Mouse (Mus musculus) hindbrain, embryonic 15.5 days (tissue): ENCODE measurements at regions not wholly inside any gene's neighbourhood (a gene's known extent, or its start where the extent isn't known, plus 50 kb on each side); places are given as distances from the start of the nearest gene placed in this dataset.

Source experiments
- ATAC-seq: fragments of 200-750 bp; cut with Nextera tagmentation; 2 replicates; pipeline ENCODE4 v1.8.0; 2017; ENCODE audit warnings: low read depth, moderate number of reproducible peaks, moderate TSS enrichment; ENCODE audit not compliant: low FRiP score
- H3K27ac ChIP-seq: fragments of 300-500 bp; sonication (generic); replicated peaks from 2 replicates; pipeline ENCODE4 v1.5.1; 2015; ENCODE audit warnings: mild to moderate bottlenecking, inconsistent platforms
- H3K27me3 ChIP-seq: fragments of 300-500 bp; sonication (generic); 2 replicates; pipeline ENCODE4 v1.6.1; 2015; ENCODE audit warnings: control low read depth, inconsistent platforms
- H3K36me3 ChIP-seq: fragments of 300-500 bp; sonication (generic); 2 replicates; pipeline ENCODE4 v1.6.1; 2015; ENCODE audit warnings: control low read depth, inconsistent platforms
- H3K4me1 ChIP-seq: fragments of 300-500 bp; sonication (generic); replicated peaks from 2 replicates; pipeline ENCODE4 v1.6.1; 2015; ENCODE audit warnings: control low read depth, inconsistent platforms
- H3K4me2 ChIP-seq: fragments of 300-500 bp; sonication (generic); 2 replicates; pipeline ENCODE4 v1.6.1; 2015; ENCODE audit warnings: moderate library complexity, mild to moderate bottlenecking, inconsistent platforms
- H3K4me3 ChIP-seq: fragments of 300-500 bp; sonication (generic); 2 replicates; pipeline ENCODE4 v1.5.1; 2015; ENCODE audit warnings: mild to moderate bottlenecking, inconsistent platforms
- H3K9ac ChIP-seq: fragments of 300-500 bp; sonication (generic); 2 replicates; pipeline ENCODE4 v1.6.1; 2015; ENCODE audit warnings: inconsistent platforms
- H3K9me3 ChIP-seq: fragments of 300-500 bp; sonication (generic); 2 replicates; pipeline ENCODE4 v1.6.1; 2016; ENCODE audit warnings: control low read depth, inconsistent platforms
- WGBS: fragments of 180-500 bp; shearing (Covaris S2); methylation state at CpG from one replicate; pipeline ENCODE4 v1.1.7; 2015; 5-methylcytosine and 5-hydroxymethylcytosine counted together

GRCm38 (mm10) chr16:95057596-95057995 is 60.1 kb upstream of the Kcnj6 start:
- Histone ChIP-seq H3K9me3 (0 out of 2 replicates have a peak, but pooled peaks cover 5% of the 10 kb centered on the region), H3K9ac (no peak overlapping the region), H3K36me3 (no peaks in the 10 kb centered on the region), H3K27ac (no peak overlapping the region), H3K4me1 (no peaks in the 10 kb centered on the region), H3K27me3 (no peaks in the 10 kb centered on the region), H3K4me2 (no peak overlapping the region), H3K4me3 (no peak overlapping the region)
- WGBS = 22% methylated on average over 1 of the region's 1 CpGs
- no peak for ATAC-seq

- H3K4me3 ChIP-seq = no peak overlapping the region
- no peak for ATAC-seq
- no peak overlapping the region for H3K4me2 ChIP-seq
- no peaks in the 10 kb centered on the region for H3K27me3 ChIP-seq
- no peak overlapping the region for H3K27ac ChIP-seq
- no peaks in the 10 kb centered on the region for H3K9me3 ChIP-seq
- H3K9ac ChIP-seq = no peak overlapping the region
- 81% methylated on average over 6 of the region's 6 CpGs for WGBS
- H3K4me1 ChIP-seq = no peaks in the 10 kb centered on the region
- no peaks in the 10 kb centered on the region for H3K36me3 ChIP-seq
Observed at GRCm38 (mm10) chr16:95064423-95064822, 66.9 kb upstream of the Kcnj6 start.

- no peak overlapping the region for H3K4me2 ChIP-seq
- WGBS = 90% methylated on average over 3 of the region's 3 CpGs
Observed at GRCm38 (mm10) chr16:95066687-95067086, 69.2 kb upstream of the Kcnj6 start.

GRCm38 (mm10) chr16:95092471-95093221 is 95.1 kb upstream of the Kcnj6 start:
- Histone ChIP-seq H3K4me2 (no peak overlapping the region), H3K4me3 (no peak overlapping the region), H3K9ac (no peak overlapping the region), H3K4me1 (no peaks in the 10 kb centered on the region), H3K27ac (no peak overlapping the region), H3K36me3 (no peaks in the 10 kb centered on the region), H3K9me3 (no peaks in the 10 kb centered on the region), H3K27me3 (no peaks in the 10 kb centered on the region)
- 68% methylated on average over 6 of the region's 6 CpGs for WGBS
- ATAC-seq = no peak

More at GRCm38 (mm10) chr16:95066687-95067086, 69.2 kb upstream of the Kcnj6 start:
- H3K4me3 ChIP-seq = no peak overlapping the region
- H3K9ac ChIP-seq = no peak overlapping the region
- no peak for ATAC-seq
- no peaks in the 10 kb centered on the region for H3K27me3 ChIP-seq
- no peak overlapping the region for H3K27ac ChIP-seq
- no peaks in the 10 kb centered on the region for H3K9me3 ChIP-seq
- no peaks in the 10 kb centered on the region for H3K4me1 ChIP-seq
- no peaks in the 10 kb centered on the region for H3K36me3 ChIP-seq

- ATAC-seq = no peak
- H3K27ac ChIP-seq = no peak overlapping the region
- WGBS = 45% methylated on average over 10 of the region's 10 CpGs
- no peaks in the 10 kb centered on the region for H3K9me3 ChIP-seq
- no peaks in the 10 kb centered on the region for H3K27me3 ChIP-seq
- H3K4me1 ChIP-seq = no peaks in the 10 kb centered on the region
- H3K9ac ChIP-seq = no peak overlapping the region
- no peak overlapping the region for H3K4me2 ChIP-seq
- H3K36me3 ChIP-seq = no peaks in the 10 kb centered on the region
- no peak overlapping the region for H3K4me3 ChIP-seq
Observed at GRCm38 (mm10) chr16:95093753-95094152, 96.3 kb upstream of the Kcnj6 start.

- Histone ChIP-seq H3K27ac (no peak overlapping the region), H3K4me1 (no peaks in the 10 kb centered on the region), H3K9ac (no peak overlapping the region), H3K36me3 (no peaks in the 10 kb centered on the region), H3K27me3 (no peaks in the 10 kb centered on the region), H3K4me3 (no peak overlapping the region), H3K4me2 (no peak overlapping the region), H3K9me3 (no peaks in the 10 kb centered on the region)
- WGBS = 85% methylated on average over 9 of the region's 9 CpGs
- ATAC-seq = no peak
Observed at GRCm38 (mm10) chr16:95100954-95101353, 103.5 kb upstream of the Kcnj6 start.

GRCm38 (mm10) chr16:95117531-95117930 is 120.0 kb upstream of the Kcnj6 start:
- no peaks in the 10 kb centered on the region for H3K27me3 ChIP-seq
- no peak overlapping the region for H3K4me3 ChIP-seq
- ATAC-seq = no peak
- H3K9me3 ChIP-seq = no peaks in the 10 kb centered on the region
- no peak overlapping the region for H3K9ac ChIP-seq
- H3K4me2 ChIP-seq = no peak overlapping the region
- peaks cover 11% of the 10 kb centered on the region for H3K4me1 ChIP-seq
- H3K36me3 ChIP-seq = no peaks in the 10 kb centered on the region
- WGBS = 36% methylated on average over 8 of the region's 8 CpGs
- no peak overlapping the region for H3K27ac ChIP-seq

- Histone ChIP-seq H3K9ac (no peak overlapping the region), H3K4me3 (no peak overlapping the region), H3K36me3 (no peaks in the 10 kb centered on the region), H3K4me2 (no peak overlapping the region), H3K4me1 (peaks cover 11% of the 10 kb centered on the region), H3K27me3 (no peaks in the 10 kb centered on the region), H3K9me3 (no peaks in the 10 kb centered on the region), H3K27ac (no peak overlapping the region)
- ATAC-seq = peak; percentile 81
- WGBS = 36% methylated on average over 4 of the region's 4 CpGs
Observed at GRCm38 (mm10) chr16:95119293-95119692, 121.8 kb upstream of the Kcnj6 start.

GRCm38 (mm10) chr16:95122048-95122447 is 124.5 kb upstream of the Kcnj6 start:
- WGBS = 42% methylated on average over 7 of the region's 7 CpGs
- ATAC-seq = no peak
- no peaks in the 10 kb centered on the region for H3K9me3 ChIP-seq
- peaks cover 13% of the 10 kb centered on the region for H3K4me1 ChIP-seq
- H3K27me3 ChIP-seq = no peaks in the 10 kb centered on the region
- no peak overlapping the region for H3K4me2 ChIP-seq
- no peaks in the 10 kb centered on the region for H3K36me3 ChIP-seq
- no peak overlapping the region for H3K9ac ChIP-seq
- no peak overlapping the region for H3K27ac ChIP-seq
- H3K4me3 ChIP-seq = no peak overlapping the region

- no peaks in the 10 kb centered on the region for H3K27me3 ChIP-seq
- no peak overlapping the region for H3K4me2 ChIP-seq
- no peaks in the 10 kb centered on the region for H3K9me3 ChIP-seq
- no peaks in the 10 kb centered on the region for H3K36me3 ChIP-seq
- H3K9ac ChIP-seq = no peak overlapping the region
- H3K27ac ChIP-seq = no peak overlapping the region
- WGBS = 39% methylated on average over 8 of the region's 8 CpGs
- peaks cover 16% of the 10 kb centered on the region for H3K4me1 ChIP-seq
- H3K4me3 ChIP-seq = no peak overlapping the region
- ATAC-seq = no peak
Observed at GRCm38 (mm10) chr16:95127616-95128015, 129.7 kb upstream of the Kcnj15 start.

- no peak overlapping the region for H3K4me2 ChIP-seq
- no peak overlapping the region for H3K4me3 ChIP-seq
- peak overlapping the region; percentile 26; the same call in 1 of the 2 replicates for H3K27ac ChIP-seq
- ATAC-seq = no peak
- H3K27me3 ChIP-seq = no peaks in the 10 kb centered on the region
- 28% methylated on average over 5 of the region's 5 CpGs for WGBS
- no peak overlapping the region for H3K9ac ChIP-seq
- no peaks in the 10 kb centered on the region for H3K36me3 ChIP-seq
- peaks cover 13% of the 10 kb centered on the region; the same call in 1 of the 2 replicates for H3K4me1 ChIP-seq
- H3K9me3 ChIP-seq = no peaks in the 10 kb centered on the region
Observed at GRCm38 (mm10) chr16:95131815-95132214, 125.5 kb upstream of the Kcnj15 start.

GRCm38 (mm10) chr16:95138809-95139208 is 118.5 kb upstream of the Kcnj15 start:
- 59% methylated on average over 3 of the region's 3 CpGs for WGBS
- no peak for ATAC-seq
- Histone ChIP-seq H3K4me2 (no peak overlapping the region), H3K27ac (no peak overlapping the region), H3K4me3 (no peak overlapping the region), H3K4me1 (peaks cover 14% of the 10 kb centered on the region), H3K27me3 (no peaks in the 10 kb centered on the region), H3K9me3 (no peaks in the 10 kb centered on the region), H3K36me3 (no peaks in the 10 kb centered on the region), H3K9ac (no peak overlapping the region)
